Mouse (Mus musculus) kidney, embryonic 14.5 days (tissue): ENCODE results near the gene Chn2. TPM values are rescaled to one million over a fixed set of nuclear protein-coding genes. Genes with fewer than 3 reads are reported as not detected.
A peak's percentile ranks its signal among the peaks of the same experiment; 100 is the strongest.

Experiments used
- ATAC-seq: fragments of 200-750 bp; cut with Nextera tagmentation; 2 replicates; pipeline ENCODE4 v1.8.0; 2017; ENCODE audit warnings: moderate number of reproducible peaks, mild to moderate bottlenecking, moderate TSS enrichment, moderate library complexity; ENCODE audit not compliant: low FRiP score, low TSS enrichment
- H3K27ac ChIP-seq: fragments of 300-500 bp; sonication (generic); 2 replicates; pipeline ENCODE4 v1.5.1; 2014; ENCODE audit warnings: low read depth, mild to moderate bottlenecking, low read length, moderate library complexity, mixed read lengths
- H3K27me3 ChIP-seq: fragments of 300-500 bp; sonication (generic); 2 replicates; pipeline ENCODE4 v1.6.1; 2014; ENCODE audit warnings: mild to moderate bottlenecking, low read length; ENCODE audit not compliant: control insufficient read depth, insufficient read depth
- H3K36me3 ChIP-seq: fragments of 300-500 bp; sonication (generic); 2 replicates; pipeline ENCODE4 v1.6.1; 2014; ENCODE audit warnings: low read length, mixed read lengths; ENCODE audit not compliant: control insufficient read depth, insufficient read depth
- H3K4me1 ChIP-seq: fragments of 300-500 bp; sonication (generic); 2 replicates; pipeline ENCODE4 v1.6.1; 2014; ENCODE audit warnings: low read length, mixed read lengths; ENCODE audit not compliant: control insufficient read depth, insufficient read depth
- H3K4me2 ChIP-seq: fragments of 300-500 bp; sonication (generic); replicated peaks from 2 replicates; pipeline ENCODE4 v1.6.1; 2014; ENCODE audit warnings: low read depth, mild to moderate bottlenecking, low read length
- H3K4me3 ChIP-seq: fragments of 300-500 bp; sonication (generic); 2 replicates; pipeline ENCODE4 v1.5.1; 2014; ENCODE audit warnings: mild to moderate bottlenecking, low read length
- H3K9ac ChIP-seq: fragments of 300-500 bp; sonication (generic); 2 replicates; pipeline ENCODE4 v1.6.1; 2014; ENCODE audit warnings: low read depth, mild to moderate bottlenecking, low read length, moderate library complexity
- H3K9me3 ChIP-seq: fragments of 300-500 bp; sonication (generic); 2 replicates; pipeline ENCODE4 v1.6.1; 2016; ENCODE audit warnings: low read length; ENCODE audit not compliant: control insufficient read depth
- WGBS: fragments of 180-500 bp; shearing (Covaris S2); extraction: QIAGEN DNeasy Blood & Tissue Kit; methylation state at CpG from one replicate; pipeline ENCODE4 v1.1.7; 2014; 5-methylcytosine and 5-hydroxymethylcytosine counted together
- polyA plus RNA-seq: library from polyadenylated mRNA; unstranded; fragments of >200 nt; fragmentation: Nextera tagmentation; extraction: Ambion mirVana; gene quantifications from 2 replicates; pipeline ENCODE4 v1.2.1, GENCODE M21; 2014

Chn2 gene
- polyA plus RNA-seq, 1 experiment from 2014 or later = 17.3 TPM

DNA sequence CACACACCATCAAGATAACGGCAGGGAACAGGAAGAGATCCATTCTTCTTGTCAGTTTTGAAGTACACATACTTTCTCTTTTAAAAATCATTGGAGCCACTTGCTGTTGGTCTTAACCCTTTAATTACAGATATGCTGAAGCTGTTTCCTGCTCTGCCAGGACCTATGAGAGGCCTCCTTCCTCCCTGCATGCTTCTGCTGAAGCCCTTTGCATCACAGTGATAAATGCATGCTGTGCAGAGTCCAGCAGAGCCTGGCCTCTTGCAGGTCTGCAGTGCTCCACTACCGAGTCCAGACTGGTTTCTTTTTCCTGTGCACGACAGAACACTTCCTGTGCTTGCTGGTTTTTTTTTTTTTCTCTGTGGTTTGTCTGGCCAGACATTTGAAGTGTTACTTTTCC is 119.0 kb downstream of the Chn2 start:
- Histone ChIP-seq H3K9ac (no peak overlapping the region), H3K4me2 (no peak overlapping the region), H3K9me3 (no peaks in the 10 kb centered on the region), H3K4me1 (peaks cover 9% of the 10 kb centered on the region; the same call in 1 of the 2 replicates), H3K27me3 (no peaks in the 10 kb centered on the region), H3K4me3 (no peak overlapping the region), H3K27ac (no peak overlapping the region), H3K36me3 (no peaks in the 10 kb centered on the region)
- ATAC-seq = no peak
- 30% methylated on average over 3 of the region's 3 CpGs for WGBS

DNA sequence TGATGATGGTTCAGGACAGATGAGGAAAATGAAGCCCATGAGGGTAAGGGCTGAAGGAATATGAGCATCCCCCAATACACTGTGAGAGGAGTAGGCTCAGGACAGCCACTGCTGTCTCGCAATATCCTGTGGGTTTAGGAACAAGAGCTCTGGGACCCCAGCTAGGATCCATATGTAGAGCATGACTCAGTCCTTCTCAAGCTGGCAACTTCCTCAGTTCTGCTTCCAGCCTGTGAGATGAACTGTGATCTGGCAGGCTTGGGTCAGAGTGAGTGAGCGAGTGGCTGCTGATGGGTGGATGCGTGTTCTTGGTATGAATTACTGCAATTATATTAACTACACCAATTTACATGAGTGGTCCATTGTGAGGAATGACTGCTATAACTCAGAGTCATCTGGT is 121.3 kb downstream of the Chn2 start:
- Histone ChIP-seq H3K4me2 (no peak overlapping the region), H3K27me3 (no peaks in the 10 kb centered on the region), H3K9me3 (no peaks in the 10 kb centered on the region), H3K36me3 (no peaks in the 10 kb centered on the region), H3K27ac (no peak overlapping the region), H3K4me1 (peaks cover 9% of the 10 kb centered on the region; the same call in 1 of the 2 replicates), H3K4me3 (no peak overlapping the region), H3K9ac (no peak overlapping the region)
- ATAC-seq = no peak
- WGBS = 95% methylated on average over 3 of the region's 3 CpGs

GRCm38 (mm10) chr6:54161246-54161645 is 121.9 kb downstream of the Chn2 start:
- Histone ChIP-seq H3K9me3 (no peaks in the 10 kb centered on the region), H3K4me2 (no peak overlapping the region), H3K27ac (no peak overlapping the region), H3K27me3 (no peaks in the 10 kb centered on the region), H3K4me3 (no peak overlapping the region), H3K36me3 (no peaks in the 10 kb centered on the region), H3K9ac (no peak overlapping the region), H3K4me1 (peaks cover 9% of the 10 kb centered on the region; the same call in 1 of the 2 replicates)
- WGBS = 87% methylated on average over 3 of the region's 3 CpGs
- no peak for ATAC-seq

- Histone ChIP-seq H3K4me3 (no peak overlapping the region), H3K4me2 (no peak overlapping the region), H3K4me1 (peaks cover 9% of the 10 kb centered on the region; the same call in 1 of the 2 replicates), H3K27me3 (no peaks in the 10 kb centered on the region), H3K9me3 (no peaks in the 10 kb centered on the region), H3K36me3 (no peaks in the 10 kb centered on the region), H3K27ac (peak overlapping the region; percentile 37; the same call in 1 of the 2 replicates), H3K9ac (no peak overlapping the region)
- 73% methylated on average over 5 of the region's 5 CpGs for WGBS
- ATAC-seq = no peak
Measured at GRCm38 (mm10) chr6:54162321-54162720, 123.0 kb downstream of the Chn2 start.

GRCm38 (mm10) chr6:54162786-54163185 is 123.4 kb downstream of the Chn2 start:
- WGBS = 65% methylated on average over 9 of the region's 9 CpGs
- Histone ChIP-seq H3K9ac (no peak overlapping the region), H3K4me1 (peaks cover 9% of the 10 kb centered on the region; the same call in 1 of the 2 replicates), H3K4me3 (no peak overlapping the region), H3K9me3 (no peaks in the 10 kb centered on the region), H3K4me2 (no peak overlapping the region), H3K27ac (peak overlapping the region; percentile 37; the same call in 1 of the 2 replicates), H3K36me3 (no peaks in the 10 kb centered on the region), H3K27me3 (no peaks in the 10 kb centered on the region)
- ATAC-seq = no peak

- H3K4me3 ChIP-seq = no peak overlapping the region
- H3K27me3 ChIP-seq = no peaks in the 10 kb centered on the region
- no peaks in the 10 kb centered on the region for H3K36me3 ChIP-seq
- ATAC-seq = no peak
- H3K4me2 ChIP-seq = no peak overlapping the region
- no peak overlapping the region for H3K9ac ChIP-seq
- no peak overlapping the region for H3K27ac ChIP-seq
- H3K9me3 ChIP-seq = no peaks in the 10 kb centered on the region
- H3K4me1 ChIP-seq = peaks cover 5% of the 10 kb centered on the region; the same call in 1 of the 2 replicates
Measured at GRCm38 (mm10) chr6:54163702-54164101, 124.3 kb downstream of the Chn2 start.

DNA sequence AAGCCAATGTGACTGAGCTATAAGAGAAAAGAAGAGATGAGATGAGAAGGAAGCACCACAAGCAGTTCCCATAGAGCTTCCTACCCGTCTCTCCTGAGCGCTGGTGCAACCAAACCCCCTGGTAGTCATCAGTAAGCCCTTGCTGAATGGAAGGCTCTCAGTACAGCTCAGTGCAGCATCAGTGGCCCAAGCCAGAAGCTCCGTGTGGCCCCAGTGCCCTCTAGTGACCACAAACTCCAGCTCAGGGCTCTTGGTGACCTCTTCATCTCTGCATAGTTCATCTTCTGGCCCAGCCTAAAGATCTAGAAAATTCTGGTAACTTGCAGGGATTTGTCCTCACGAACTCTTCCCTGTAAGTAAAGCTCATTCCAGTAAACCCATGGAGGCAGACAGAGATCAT is 125.4 kb downstream of the Chn2 start:
- H3K36me3 ChIP-seq = no peaks in the 10 kb centered on the region
- 46% methylated on average over 4 of the region's 4 CpGs for WGBS
- peaks cover 5% of the 10 kb centered on the region; the same call in 1 of the 2 replicates for H3K4me1 ChIP-seq
- H3K9me3 ChIP-seq = no peaks in the 10 kb centered on the region
- H3K9ac ChIP-seq = no peak overlapping the region
- no peak overlapping the region for H3K4me3 ChIP-seq
- no peak overlapping the region for H3K27ac ChIP-seq
- no peaks in the 10 kb centered on the region for H3K27me3 ChIP-seq
- ATAC-seq = 0 out of 2 replicates have a peak, but pooled peaks have one; percentile 44
- no peak overlapping the region for H3K4me2 ChIP-seq

- H3K4me2 ChIP-seq = no peak overlapping the region
- H3K9me3 ChIP-seq = no peaks in the 10 kb centered on the region
- no peaks in the 10 kb centered on the region for H3K36me3 ChIP-seq
- H3K27me3 ChIP-seq = no peaks in the 10 kb centered on the region
- whole genome bisulfite sequencing = 83% methylated on average over 7 of the region's 7 CpGs
- ATAC-seq = no peak
- no peak overlapping the region for H3K4me3 ChIP-seq
- H3K4me1 ChIP-seq = peaks cover 10% of the 10 kb centered on the region; the same call in 1 of the 2 replicates
- no peak overlapping the region for H3K9ac ChIP-seq
- no peak overlapping the region for H3K27ac ChIP-seq
Measured at GRCm38 (mm10) chr6:54165246-54165645, 125.9 kb downstream of the Chn2 start.

- no peaks in the 10 kb centered on the region for H3K27me3 ChIP-seq
- WGBS = 89% methylated on average over 4 of the region's 4 CpGs
- H3K4me3 ChIP-seq = no peak overlapping the region
- no peak for ATAC-seq
- no peaks in the 10 kb centered on the region for H3K36me3 ChIP-seq
- H3K4me2 ChIP-seq = no peak overlapping the region
- peaks cover 15% of the 10 kb centered on the region; the same call in 1 of the 2 replicates for H3K4me1 ChIP-seq
- H3K27ac ChIP-seq = no peak overlapping the region
- H3K9me3 ChIP-seq = no peaks in the 10 kb centered on the region
- H3K9ac ChIP-seq = no peak overlapping the region
Measured at GRCm38 (mm10) chr6:54165863-54166262, 126.5 kb downstream of the Chn2 start.
